ENCODE assay signal across 8 mouse cellular contexts in the genomic region with DNA sequence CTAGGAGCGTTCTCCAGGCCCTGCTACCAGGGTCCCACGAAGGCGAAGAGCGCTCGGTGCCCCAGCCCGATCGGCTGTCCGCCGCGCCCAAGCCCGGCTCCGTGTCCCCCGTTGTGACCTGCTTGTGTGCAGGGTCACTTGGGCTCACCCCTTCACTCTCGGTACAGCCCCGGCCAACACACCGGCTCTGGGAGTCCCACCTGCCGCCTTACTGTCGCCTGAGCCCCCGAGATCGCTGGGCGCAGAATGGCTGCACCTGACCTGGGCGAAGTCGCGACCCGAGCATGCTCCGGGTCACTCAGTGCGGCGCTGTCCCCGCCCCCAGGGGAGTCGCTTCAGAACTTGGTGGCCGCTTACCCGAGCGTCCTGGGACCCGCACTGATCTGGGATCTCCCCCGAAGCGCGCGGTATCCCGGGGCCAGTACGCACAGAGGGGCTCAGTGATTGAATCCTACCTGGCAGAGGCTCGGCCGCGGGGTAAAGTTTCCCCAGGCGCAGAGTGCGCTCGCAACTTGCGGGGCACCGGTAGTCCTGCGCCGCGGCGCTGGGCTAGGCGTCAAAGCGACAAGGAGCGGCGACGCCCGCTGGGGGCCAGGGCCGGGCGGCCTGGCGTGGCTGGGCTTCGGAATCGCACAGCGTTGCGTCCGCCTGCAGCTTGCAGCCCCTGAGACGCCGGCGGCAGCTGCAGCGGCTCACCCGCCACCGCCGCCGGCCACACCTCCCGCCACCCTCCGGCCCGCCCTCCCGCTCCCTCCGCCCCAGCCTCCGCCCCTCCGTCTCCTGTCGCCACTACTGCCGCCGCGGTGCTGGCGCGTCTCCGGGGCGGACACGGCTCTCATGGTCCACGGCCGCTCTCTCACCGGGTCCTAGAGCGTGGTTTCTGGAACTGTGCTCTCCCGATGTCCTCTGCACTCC. TPM values are rescaled to one million over a fixed set of nuclear protein-coding genes. Genes with fewer than 3 reads are reported as not detected.
DNase-seq lines count a peak whose midpoint lies in the region; ATAC-seq and TF ChIP-seq lines count a peak whose summit lies in the region.

A gene (minus strand): TSS at position 689 of the 915 bp plus-strand sequence.

- WGBS in cerebellum, adult 2 months, result under 1% methylated on average over 95 of the region's 95 CpGs
- WGBS in forebrain, embryonic 16.5 days, result under 1% methylated on average over 80 of the region's 95 CpGs

- no peaks in the 10 kb centered on the region for H3K36me3 ChIP-seq in forebrain, embryonic 16.5 days (ENCODE audit: control insufficient read depth, insufficient read depth)

- H3K4me1 ChIP-seq in cerebellum, adult 2 months (ENCODE audit: control insufficient read depth, insufficient read depth, low read length), result peaks cover 20% of the 10 kb centered on the region
- H3K4me1 ChIP-seq in forebrain, embryonic 16.5 days (replicated peaks; ENCODE audit: control insufficient read depth, insufficient read depth, low read length), result peaks cover 19% of the 10 kb centered on the region

- no peaks in the 10 kb centered on the region for H3K27me3 ChIP-seq in cerebellum, adult 2 months (ENCODE audit: control insufficient read depth, insufficient read depth, low read length)
- H3K27me3 ChIP-seq in forebrain, embryonic 16.5 days (replicated peaks; ENCODE audit: control insufficient read depth, insufficient read depth, low read length), result no peaks in the 10 kb centered on the region

- peak within 1 kb of the TSS; percentile 99 for H3K4me2 ChIP-seq in forebrain, embryonic 16.5 days (ENCODE audit: low read length)

- peak; percentile 55; the same call in 1 of the 2 replicates for TF ChIP-seq POLR2A in cerebellum, adult 2 months (IDR thresholded peaks at IDR 0.05; ENCODE audit: borderline replicate concordance, insufficient read depth, low read length)

- H3K4me3 ChIP-seq in cerebellum, adult 2 months (replicated peaks; ENCODE audit: insufficient read depth, low read depth, low read length), result peak within 1 kb of the TSS; percentile 71
- peak within 1 kb of the TSS; percentile 70 for H3K4me3 ChIP-seq in forebrain, embryonic 16.5 days (replicated peaks; ENCODE audit: low read length)

- peak; percentile 79 for ATAC-seq in forebrain, embryonic 16.5 days
- ATAC-seq in hematopoietic stem cell, adult 5-6 weeks (replicated peaks in 1 of 2; ENCODE audit: insufficient read depth in 1 of 2, low FRiP score in 2 of 2, low TSS enrichment in 1 of 2, low read depth in 1 of 2, poor library complexity in 2 of 2, severe bottlenecking in 2 of 2), result peak; percentile 74 to 86

- peak; percentile 87 for DNase-seq in MN1 (ENCODE audit: low spot score)
- peak; percentile 75 to 77 for DNase-seq in cerebellum, adult 2 months
- DNase-seq in layer of hippocampus, adult 9-11 months, result peak; percentile 22
- peak; percentile 66 for DNase-seq in lung, postnatal 25 days (ENCODE audit: low spot score)
- DNase-seq in retina, postnatal 1 day, result peak; percentile 90
- peak; percentile 53 for DNase-seq in urinary bladder, adult 2 months (ENCODE audit: low spot score)

- H3K9ac ChIP-seq in forebrain, embryonic 16.5 days (replicated peaks; ENCODE audit: low read depth, low read length), result peak within 1 kb of the TSS; percentile 76

- H3K27ac ChIP-seq in cerebellum, adult 2 months (ENCODE audit: insufficient read depth, low read length), result peak within 1 kb of the TSS; percentile 24; the same call in 1 of the 2 replicates
- H3K27ac ChIP-seq in forebrain, embryonic 16.5 days (ENCODE audit: low read length), result peak within 1 kb of the TSS; percentile 31

- no peaks in the 10 kb centered on the region; the same call in 1 of the 2 replicates for H3K9me3 ChIP-seq in forebrain, embryonic 16.5 days (ENCODE audit: control insufficient read depth, low read length)

- no peak for TF ChIP-seq CTCF in cerebellum, adult 2 months (IDR thresholded peaks at IDR 0.05; ENCODE audit: borderline replicate concordance, insufficient read depth, low read depth, low read length)

RNA-seq across cellular contexts. Expression of the gene that starts here (rescaled TPM):
- 11.3 and 13.1 TPM in 2 replicates for polyA plus RNA-seq in cerebellum, adult 2 months (2012; rRNA removed)
- 14.8 and 17.0 TPM in 2 replicates for polyA plus RNA-seq in forebrain, embryonic 16.5 days (2015; fragmentation: Nextera tagmentation; extraction: Ambion mirVana)
- not detected in 2 replicates for total RNA-seq in hematopoietic stem cell, adult 5-6 weeks (2017)
- polyA plus RNA-seq in urinary bladder, adult 2 months (2012; rRNA removed), result 19.8 and 38.3 TPM in 2 replicates

Comparison
In these comparisons a context has a peak if more than half of its experiments do, and no peak if none do; other contexts are left out.
1. Peak in every context shown above with its lines: DNase-seq, ATAC-seq, H3K4me3 ChIP-seq and H3K27ac ChIP-seq.
2. Peak in ATAC-seq in hematopoietic stem cell, adult 5-6 weeks; RNA of the gene not detected or under 1 TPM.
3. DNase-seq: peak in every context shown above with its lines; median percentile 90 in retina, postnatal 1 day; 87 in MN1; 76 in cerebellum, adult 2 months; 66 in lung, postnatal 25 days; 53 in urinary bladder, adult 2 months; 22 in layer of hippocampus, adult 9-11 months.